Mouse (Mus musculus) forebrain, embryonic 15.5 days (tissue): ENCODE data around the gene Dclk3. TPM values are rescaled to one million over a fixed set of nuclear protein-coding genes. Genes with fewer than 3 reads are reported as not detected.

Experiments used
- polyA plus RNA-seq: library from polyadenylated mRNA; unstranded; fragments of >200 nt; fragmentation: Nextera tagmentation; extraction: Ambion mirVana; gene quantifications from 2 replicates; pipeline ENCODE4 v1.2.1, GENCODE M21; 2015

The Dclk3 gene
- polyA plus RNA-seq, 1 experiment from 2014 or later: 5.3 TPM

Other genes starting within 250 kb of the Dclk3 start
- gene Mlh1, start 167.3 kb upstream of the Dclk3 start, polyA plus RNA-seq: 33.6 and 34.2 TPM in 2 replicates
- 47.1 and 50.9 TPM in 2 replicates for gene Epm2aip1, start 167.2 kb upstream of the Dclk3 start, polyA plus RNA-seq
- gene Trank1, start 127.3 kb upstream of the Dclk3 start, polyA plus RNA-seq: 7.0 and 7.8 TPM in 2 replicates